Mouse (Mus musculus): Measurements from ENCODE around the gene Dpep3. TPM values are rescaled to one million over a fixed set of nuclear protein-coding genes. Genes with fewer than 3 reads are reported as not detected.
A peak's percentile ranks its signal among the peaks of the same experiment; 100 is the strongest.

Dpep3 gene
- total and polyA plus RNA-seq, 3 experiments = 0.23 TPM; not detected in 2

GRCm38 (mm10) chr8:105964506-105965265, 14.5 kb downstream of the Dpep3 start:
- no peak for TF ChIP-seq POLR2A (IDR thresholded peaks at IDR 0.05; ENCODE audit: insufficient read depth, low read depth, low read length)
- TF ChIP-seq CTCF (IDR thresholded peaks at IDR 0.05) = no peak
- no peak for TF ChIP-seq EP300 (IDR thresholded peaks at IDR 0.05; ENCODE audit: insufficient read depth, low read depth, low read length)
- Histone ChIP-seq H3K4me3 (peak overlapping the region; percentile 95), H3K27me3 (ENCODE audit: control insufficient read depth, insufficient read depth, low read length) (no peaks in the 10 kb centered on the region), H3K4me1 (ENCODE audit: control insufficient read depth, insufficient read depth, low read length) (peaks cover 19% of the 10 kb centered on the region), H3K9ac (ENCODE audit: low read depth, low read length) (peak overlapping the region; percentile 99), H3K27ac (peak overlapping the region; percentile 95), H3K36me3 (ENCODE audit: control insufficient read depth, insufficient read depth, low read length) (no peaks in the 10 kb centered on the region), H3K79me2 (replicated peaks; ENCODE audit: control insufficient read depth, insufficient read depth, low read length) (peaks cover 1% of the 10 kb centered on the region; the same call in 1 of the 2 replicates)
- intact Hi-C loops (cut with DNase I) = loop anchor here (2.0 kb wide), 1 partner anchor 26 kb away; the partner anchor contains the start of gene Psmb10
- DNase-seq = no peak
- WGBS = 31% methylated on average over 12 of the region's 12 CpGs

GRCm38 (mm10) chr8:105961536-105961935, 17.7 kb downstream of the Dpep3 start:
- Histone ChIP-seq H3K27ac (no peak overlapping the region), H3K79me2 (replicated peaks; ENCODE audit: control insufficient read depth, insufficient read depth, low read length) (peaks cover 1% of the 10 kb centered on the region; the same call in 1 of the 2 replicates), H3K27me3 (ENCODE audit: control insufficient read depth, insufficient read depth, low read length) (no peaks in the 10 kb centered on the region), H3K36me3 (ENCODE audit: control insufficient read depth, insufficient read depth, low read length) (peaks cover 6% of the 10 kb centered on the region), H3K4me3 (no peak overlapping the region), H3K9ac (ENCODE audit: low read depth, low read length) (no peak overlapping the region), H3K4me1 (ENCODE audit: control insufficient read depth, insufficient read depth, low read length) (peaks cover 28% of the 10 kb centered on the region)
- DNase-seq = no peak
- TF ChIP-seq POLR2A (IDR thresholded peaks at IDR 0.05; ENCODE audit: insufficient read depth, low read depth, low read length) (no peak), EP300 (IDR thresholded peaks at IDR 0.05; ENCODE audit: insufficient read depth, low read depth, low read length) (no peak), CTCF (IDR thresholded peaks at IDR 0.05) (no peak)
- intact Hi-C loops (cut with DNase I) = no loop called here
- 74% methylated on average over 10 of the region's 10 CpGs for whole genome bisulfite sequencing

GRCm38 (mm10) chr8:105961101-105961500, 18.1 kb downstream of the Dpep3 start:
- intact Hi-C loops (cut with DNase I) = no loop called here
- TF ChIP-seq EP300 (IDR thresholded peaks at IDR 0.05; ENCODE audit: insufficient read depth, low read depth, low read length) = no peak
- TF ChIP-seq CTCF (IDR thresholded peaks at IDR 0.05) = no peak
- TF ChIP-seq POLR2A (IDR thresholded peaks at IDR 0.05; ENCODE audit: insufficient read depth, low read depth, low read length) = no peak
- no peak for DNase-seq
- Histone ChIP-seq H3K27ac (no peak overlapping the region), H3K79me2 (replicated peaks; ENCODE audit: control insufficient read depth, insufficient read depth, low read length) (peaks cover 1% of the 10 kb centered on the region; the same call in 1 of the 2 replicates), H3K4me1 (ENCODE audit: control insufficient read depth, insufficient read depth, low read length) (peaks cover 28% of the 10 kb centered on the region), H3K9ac (ENCODE audit: low read depth, low read length) (no peak overlapping the region), H3K4me3 (no peak overlapping the region), H3K36me3 (ENCODE audit: control insufficient read depth, insufficient read depth, low read length) (peaks cover 6% of the 10 kb centered on the region), H3K27me3 (ENCODE audit: control insufficient read depth, insufficient read depth, low read length) (no peaks in the 10 kb centered on the region)
- 86% methylated on average over 14 of the region's 14 CpGs for WGBS

GRCm38 (mm10) chr8:105959350-105959749, 19.9 kb downstream of the Dpep3 start:
- Histone ChIP-seq H3K9ac (ENCODE audit: low read depth, low read length) (no peak overlapping the region), H3K27me3 (ENCODE audit: control insufficient read depth, insufficient read depth, low read length) (no peaks in the 10 kb centered on the region), H3K4me1 (ENCODE audit: control insufficient read depth, insufficient read depth, low read length) (peaks cover 22% of the 10 kb centered on the region), H3K4me3 (no peak overlapping the region), H3K27ac (peak overlapping the region; percentile 9; the same call in 1 of the 2 replicates), H3K36me3 (ENCODE audit: control insufficient read depth, insufficient read depth, low read length) (peaks cover 6% of the 10 kb centered on the region), H3K79me2 (replicated peaks; ENCODE audit: control insufficient read depth, insufficient read depth, low read length) (no peaks in the 10 kb centered on the region)
- no peak for TF ChIP-seq CTCF (IDR thresholded peaks at IDR 0.05)
- no peak for TF ChIP-seq EP300 (IDR thresholded peaks at IDR 0.05; ENCODE audit: insufficient read depth, low read depth, low read length)
- no peak for TF ChIP-seq POLR2A (IDR thresholded peaks at IDR 0.05; ENCODE audit: insufficient read depth, low read depth, low read length)
- DNase-seq = peak; percentile 59 to 60
- WGBS = 60% methylated on average over 7 of the region's 7 CpGs
- intact Hi-C loops (cut with DNase I) = no loop called here

- Histone ChIP-seq H3K27ac (peak overlapping the region; percentile 53), H3K9ac (ENCODE audit: low read depth, low read length) (no peak overlapping the region), H3K4me1 (ENCODE audit: control insufficient read depth, insufficient read depth, low read length) (peaks cover 18% of the 10 kb centered on the region), H3K36me3 (ENCODE audit: control insufficient read depth, insufficient read depth, low read length) (peaks cover 6% of the 10 kb centered on the region), H3K4me3 (no peak overlapping the region), H3K27me3 (ENCODE audit: control insufficient read depth, insufficient read depth, low read length) (no peaks in the 10 kb centered on the region), H3K79me2 (replicated peaks; ENCODE audit: control insufficient read depth, insufficient read depth, low read length) (no peaks in the 10 kb centered on the region)
- WGBS = 22% methylated on average over 3 of the region's 4 CpGs
- DNase-seq = peak; percentile 53 to 70
- intact Hi-C loops (cut with DNase I) = no loop called here
- TF ChIP-seq CTCF (IDR thresholded peaks at IDR 0.05) (peak; percentile 67), EP300 (IDR thresholded peaks at IDR 0.05; ENCODE audit: insufficient read depth, low read depth, low read length) (0 out of 2 replicates have a peak, but pooled peaks have one; percentile 58), POLR2A (IDR thresholded peaks at IDR 0.05; ENCODE audit: insufficient read depth, low read depth, low read length) (no peak)
Measured at GRCm38 (mm10) chr8:105957813-105958212, 21.4 kb downstream of the Dpep3 start.

- DNase-seq = peak in 1 of 2 experiments; percentile 38
- Histone ChIP-seq H3K36me3 (ENCODE audit: control insufficient read depth, insufficient read depth, low read length) (peaks cover 6% of the 10 kb centered on the region), H3K79me2 (replicated peaks; ENCODE audit: control insufficient read depth, insufficient read depth, low read length) (no peaks in the 10 kb centered on the region), H3K27me3 (ENCODE audit: control insufficient read depth, insufficient read depth, low read length) (no peaks in the 10 kb centered on the region), H3K4me3 (no peak overlapping the region), H3K27ac (peak overlapping the region; percentile 2; the same call in 1 of the 2 replicates), H3K4me1 (ENCODE audit: control insufficient read depth, insufficient read depth, low read length) (peaks cover 19% of the 10 kb centered on the region), H3K9ac (ENCODE audit: low read depth, low read length) (no peak overlapping the region)
- intact Hi-C loops (cut with DNase I) = no loop called here
- TF ChIP-seq POLR2A (IDR thresholded peaks at IDR 0.05; ENCODE audit: insufficient read depth, low read depth, low read length) (no peak), CTCF (IDR thresholded peaks at IDR 0.05) (no peak), EP300 (IDR thresholded peaks at IDR 0.05; ENCODE audit: insufficient read depth, low read depth, low read length) (no peak)
- 48% methylated on average over 4 of the region's 4 CpGs for WGBS
Measured at GRCm38 (mm10) chr8:105956556-105956955, 22.7 kb downstream of the Dpep3 start.
